Mouse (Mus musculus) lung, postnatal 0 days (tissue): Measurements from ENCODE around the gene Ddx54. TPM values are rescaled to one million over a fixed set of nuclear protein-coding genes. Genes with fewer than 3 reads are reported as not detected.

Experiments used
- ATAC-seq: fragments of 200-750 bp; cut with Nextera tagmentation; 2 replicates; pipeline ENCODE4 v1.8.0; 2017; ENCODE audit warnings: moderate library complexity
- DNase-seq: peaks from one replicate; pipeline ENCODE4 v3.0.0-alpha.2; 2016; ENCODE audit warnings: low spot score
- H3K27ac ChIP-seq: fragments of 300-500 bp; sonication (generic); 2 replicates; pipeline ENCODE4 v1.5.1; 2014; ENCODE audit warnings: antibody characterized with exemption, mild to moderate bottlenecking, low read length, mixed read lengths
- H3K27me3 ChIP-seq: fragments of 300-500 bp; sonication (generic); replicated peaks from 2 replicates; pipeline ENCODE4 v1.6.1; 2014; ENCODE audit warnings: low read length, mixed read lengths; ENCODE audit not compliant: insufficient read depth
- H3K36me3 ChIP-seq: fragments of 300-500 bp; sonication (generic); 2 replicates; pipeline ENCODE4 v1.6.1; 2014; ENCODE audit warnings: low read length, mixed read lengths; ENCODE audit not compliant: insufficient read depth
- H3K4me1 ChIP-seq: fragments of 300-500 bp; sonication (generic); 2 replicates; pipeline ENCODE4 v1.6.1; 2014; ENCODE audit warnings: antibody characterized with exemption, low read depth, low read length, mixed read lengths; ENCODE audit not compliant: insufficient read depth
- H3K4me2 ChIP-seq: fragments of 300-500 bp; sonication (generic); replicated peaks from 2 replicates; pipeline ENCODE4 v1.6.1; 2014; ENCODE audit warnings: low read depth, mild to moderate bottlenecking, low read length, moderate library complexity, mixed read lengths
- H3K4me3 ChIP-seq: fragments of 300-500 bp; sonication (generic); 2 replicates; pipeline ENCODE4 v1.5.1; 2014; ENCODE audit warnings: low read depth, low read length
- H3K9ac ChIP-seq: fragments of 300-500 bp; sonication (generic); replicated peaks from 2 replicates; pipeline ENCODE4 v1.6.1; 2014; ENCODE audit warnings: low read depth, mild to moderate bottlenecking
- H3K9me3 ChIP-seq: fragments of 300-500 bp; sonication (generic); 2 replicates; pipeline ENCODE4 v1.6.1; 2016; ENCODE audit warnings: low read length, mixed read lengths
- CTCF ChIP-seq: IDR thresholded peaks from 2 replicates; pipeline ENCODE4 v1.5.1; 2016; ENCODE audit warnings: antibody characterized with exemption, mild to moderate bottlenecking
- EP300 ChIP-seq: IDR thresholded peaks from 2 replicates; pipeline ENCODE4 v1.6.1; 2016; ENCODE audit warnings: antibody characterized with exemption, mild to moderate bottlenecking, control low read depth
- WGBS: fragments of 180-500 bp; shearing (Covaris S2); extraction: QIAGEN DNeasy Blood & Tissue Kit; methylation state at CpG from one replicate; pipeline ENCODE4 v1.1.7; 2014; 5-methylcytosine and 5-hydroxymethylcytosine counted together
- polyA plus RNA-seq: library from polyadenylated mRNA; unstranded; fragments of >200 nt; fragmentation: Nextera tagmentation; extraction: Ambion mirVana; gene quantifications from 2 replicates; pipeline ENCODE4 v1.2.1, GENCODE M21; 2015

Ddx54 gene
- polyA plus RNA-seq, 1 experiment from 2014 or later = 25.4 TPM

DNA sequence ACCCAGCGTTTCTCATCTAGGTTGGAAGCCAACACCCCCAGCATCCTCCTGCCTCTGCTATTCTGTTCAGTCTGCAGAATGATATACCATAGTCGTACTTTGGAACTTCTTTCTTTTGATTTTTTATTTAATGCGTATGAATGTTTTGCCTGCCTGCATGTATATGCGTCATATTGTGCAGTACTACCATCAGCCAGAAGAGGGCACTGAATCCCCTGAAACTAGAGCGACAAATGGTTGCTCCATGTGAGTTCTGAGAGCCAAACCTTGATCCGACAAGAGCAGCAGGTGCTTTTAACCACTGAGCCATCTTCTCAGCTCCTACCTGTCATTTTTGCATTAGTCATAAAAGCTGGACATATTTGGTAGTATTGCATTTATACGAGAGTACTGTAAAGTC, 20.4 kb upstream of the Ddx54 start:
- 65% methylated on average over 7 of the region's 7 CpGs for WGBS
- Histone ChIP-seq H3K27me3 (no peaks in the 10 kb centered on the region), H3K4me1 (peaks cover 9% of the 10 kb centered on the region; the same call in 1 of the 2 replicates), H3K4me2 (no peak overlapping the region), H3K9me3 (no peaks in the 10 kb centered on the region), H3K27ac (no peak overlapping the region), H3K9ac (no peak overlapping the region), H3K4me3 (no peak overlapping the region), H3K36me3 (no peaks in the 10 kb centered on the region)
- peak; percentile 61 for TF ChIP-seq CTCF
- no peak for TF ChIP-seq EP300
- DNase-seq = no peak
- ATAC-seq = no peak

DNA sequence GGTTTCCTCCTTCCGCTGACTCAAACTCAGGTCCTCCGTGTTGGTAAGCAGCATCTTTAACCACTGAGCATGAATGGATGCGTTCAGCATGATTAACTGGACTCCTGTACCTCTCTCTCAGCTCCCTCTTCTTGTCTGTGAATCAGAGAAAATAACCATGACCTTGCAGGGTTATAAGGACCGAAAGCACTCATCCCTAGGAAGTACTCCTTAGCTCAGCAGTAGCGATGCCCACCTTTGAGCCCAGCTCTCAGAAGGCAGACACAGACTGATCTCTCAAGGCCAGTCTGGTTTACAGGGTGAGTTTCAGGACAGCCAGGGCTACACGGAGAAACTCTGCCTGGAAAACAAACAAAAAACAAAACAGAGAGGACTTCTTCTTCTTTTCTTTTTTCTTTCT, 18.1 kb upstream of the Ddx54 start:
- H3K27me3 ChIP-seq = no peaks in the 10 kb centered on the region
- WGBS = 81% methylated on average over 6 of the region's 6 CpGs
- no peak overlapping the region for H3K9ac ChIP-seq
- H3K36me3 ChIP-seq = no peaks in the 10 kb centered on the region
- no peak for DNase-seq
- H3K4me3 ChIP-seq = no peak overlapping the region
- no peaks in the 10 kb centered on the region for H3K9me3 ChIP-seq
- TF ChIP-seq EP300 (no peak), CTCF (no peak)
- no peaks in the 10 kb centered on the region for H3K4me1 ChIP-seq
- H3K27ac ChIP-seq = no peak overlapping the region
- ATAC-seq = no peak
- H3K4me2 ChIP-seq = no peak overlapping the region

GRCm38 (mm10) chr5:120599625-120600024, 12.9 kb upstream of the Ddx54 start:
- no peak overlapping the region for H3K9ac ChIP-seq
- no peaks in the 10 kb centered on the region for H3K9me3 ChIP-seq
- 73% methylated on average over 6 of the region's 6 CpGs for WGBS
- TF ChIP-seq CTCF = no peak
- no peak for TF ChIP-seq EP300
- no peaks in the 10 kb centered on the region for H3K36me3 ChIP-seq
- no peaks in the 10 kb centered on the region for H3K4me1 ChIP-seq
- H3K27me3 ChIP-seq = no peaks in the 10 kb centered on the region
- no peak overlapping the region for H3K4me2 ChIP-seq
- no peak overlapping the region for H3K27ac ChIP-seq
- H3K4me3 ChIP-seq = no peak overlapping the region
- ATAC-seq (no peak), DNase-seq (no peak)

- H3K9ac ChIP-seq = no peak overlapping the region
- DNase-seq (peak; percentile 41), ATAC-seq (peak; percentile 25; the same call in 1 of the 2 replicates)
- TF ChIP-seq EP300 (no peak), CTCF (peak; percentile 74)
- H3K4me3 ChIP-seq = no peak overlapping the region
- WGBS = 44% methylated on average over 11 of the region's 11 CpGs
- no peak overlapping the region for H3K27ac ChIP-seq
- H3K36me3 ChIP-seq = no peaks in the 10 kb centered on the region
- no peaks in the 10 kb centered on the region for H3K9me3 ChIP-seq
- H3K4me1 ChIP-seq = 0 out of 2 replicates have a peak, but pooled peaks cover 3% of the 10 kb centered on the region
- H3K4me2 ChIP-seq = no peak overlapping the region
- no peaks in the 10 kb centered on the region for H3K27me3 ChIP-seq
Observed at GRCm38 (mm10) chr5:120600946-120601668, 11.4 kb upstream of the Ddx54 start.

DNA sequence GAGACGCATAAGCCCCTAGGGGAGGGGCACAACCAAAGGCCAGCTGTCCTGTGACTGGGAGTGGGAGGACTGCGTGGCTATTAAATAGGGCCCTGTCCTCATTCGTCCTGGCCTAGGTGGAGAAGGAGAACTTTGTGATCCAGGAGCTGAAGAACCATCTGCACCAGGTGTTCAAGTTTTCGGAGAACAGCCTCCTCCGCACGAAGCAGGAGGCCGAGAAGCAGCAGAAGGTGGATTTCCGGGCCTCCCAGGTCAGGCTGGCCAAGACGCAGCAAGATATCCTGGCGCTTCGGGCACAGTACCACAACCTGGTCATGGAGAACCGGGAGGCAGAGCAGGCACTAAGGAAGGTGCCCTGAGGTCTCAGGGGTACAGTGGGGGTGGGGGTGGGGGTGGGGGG, 10.3 kb upstream of the Ddx54 start:
- 0 out of 2 replicates have a peak, but pooled peaks cover 3% of the 10 kb centered on the region for H3K4me1 ChIP-seq
- DNase-seq (no peak), ATAC-seq (no peak)
- H3K36me3 ChIP-seq = no peaks in the 10 kb centered on the region
- TF ChIP-seq EP300 (no peak), CTCF (no peak)
- no peak overlapping the region for H3K4me3 ChIP-seq
- 94% methylated on average over 12 of the region's 12 CpGs for WGBS
- no peak overlapping the region for H3K9ac ChIP-seq
- no peak overlapping the region for H3K27ac ChIP-seq
- no peaks in the 10 kb centered on the region for H3K9me3 ChIP-seq
- no peaks in the 10 kb centered on the region for H3K27me3 ChIP-seq
- no peak overlapping the region for H3K4me2 ChIP-seq

GRCm38 (mm10) chr5:120603515-120603914, 9.0 kb upstream of the Ddx54 start:
- DNase-seq = no peak
- no peaks in the 10 kb centered on the region for H3K9me3 ChIP-seq
- 65% methylated on average over 7 of the region's 7 CpGs for WGBS
- H3K27me3 ChIP-seq = no peaks in the 10 kb centered on the region
- H3K9ac ChIP-seq = no peak overlapping the region
- H3K4me2 ChIP-seq = no peak overlapping the region
- ATAC-seq = no peak
- no peaks in the 10 kb centered on the region for H3K36me3 ChIP-seq
- no peak overlapping the region for H3K27ac ChIP-seq
- no peak overlapping the region for H3K4me3 ChIP-seq
- no peak for TF ChIP-seq CTCF
- TF ChIP-seq EP300 = no peak
- H3K4me1 ChIP-seq = 0 out of 2 replicates have a peak, but pooled peaks cover 3% of the 10 kb centered on the region
